Mouse (Mus musculus) heart, adult 2 months (tissue): Measurements from ENCODE around the gene Nudt8.

Experiments
- CTCF ChIP-seq: fragments of 200-600 bp; IDR thresholded peaks from 2 replicates; pipeline ENCODE4 v1.8.1; 2022; ENCODE audit warnings: antibody characterized with exemption, mild to moderate bottlenecking, moderate library complexity
- EP300 ChIP-seq: fragments of 200-500 bp; IDR thresholded peaks from 2 replicates; pipeline ENCODE4 v1.6.1; 2011; ENCODE audit warnings: low read depth, low read length, control low read depth; ENCODE audit not compliant: insufficient read depth
- POLR2A ChIP-seq: fragments of 200-500 bp; IDR thresholded peaks from 2 replicates; pipeline ENCODE4 v1.6.1; 2011; ENCODE audit warnings: mild to moderate bottlenecking, low read depth, low read length, control low read depth; ENCODE audit not compliant: insufficient read depth

DNA sequence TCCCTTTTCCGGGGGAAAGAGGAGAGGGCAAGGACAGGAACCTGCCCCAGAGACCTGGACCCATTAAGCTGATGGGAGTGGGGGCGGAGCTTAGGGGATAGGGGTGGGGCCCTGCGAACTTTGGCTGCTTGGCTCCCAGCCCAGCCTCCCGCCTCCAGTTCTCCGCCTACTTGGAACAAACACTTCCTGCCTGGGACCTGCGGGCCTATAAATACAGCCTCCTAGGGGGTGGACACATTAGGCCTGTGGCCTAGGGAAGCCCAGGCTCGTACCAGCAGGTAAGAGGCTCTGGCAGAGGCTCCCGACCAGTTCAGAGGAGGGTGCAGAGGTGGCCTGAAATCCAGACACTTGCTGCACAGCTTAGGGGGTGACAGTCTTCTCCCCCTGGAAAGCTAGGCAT, 14.0 kb upstream of the Nudt8 start, which contains the start of gene Acy3:
- no peak for TF ChIP-seq CTCF
- peak; percentile 49; the same call in 1 of the 2 replicates for TF ChIP-seq EP300
- peak; percentile 98 for TF ChIP-seq POLR2A
